Mouse (Mus musculus) heart, postnatal 0 days (tissue): Measurements from ENCODE around the gene Cdx2.

Experiments
- CTCF ChIP-seq: IDR thresholded peaks from 2 replicates; pipeline ENCODE4 v1.5.1; 2016; ENCODE audit warnings: antibody characterized with exemption, control low read depth, low read depth
- EP300 ChIP-seq: IDR thresholded peaks from 2 replicates; pipeline ENCODE4 v1.6.1; 2016; ENCODE audit warnings: antibody characterized with exemption, low read depth

- no peak for TF ChIP-seq CTCF
- no peak for TF ChIP-seq EP300
Measured at GRCm38 (mm10) chr5:147274174-147275141, 32.6 kb downstream of the Cdx2 start.
